Mouse (Mus musculus) midbrain, embryonic 10.5 days (tissue): ENCODE results near the gene Reps2. TPM values are rescaled to one million over a fixed set of nuclear protein-coding genes. Genes with fewer than 3 reads are reported as not detected.

Experiments used
- DNase-seq: peaks from one replicate; pipeline ENCODE4 v3.0.0-alpha.2; 2017; ENCODE audit warnings: low spot score
- H3K27ac ChIP-seq: fragments of 300-500 bp; sonication (generic); replicated peaks from 2 replicates; pipeline ENCODE4 v1.5.1; 2016; ENCODE audit warnings: mild to moderate bottlenecking
- H3K27me3 ChIP-seq: fragments of 300-500 bp; sonication (generic); 2 replicates; pipeline ENCODE4 v1.6.1; 2016; ENCODE audit warnings: low read depth, mild to moderate bottlenecking; ENCODE audit not compliant: poor library complexity, severe bottlenecking
- H3K36me3 ChIP-seq: fragments of 300-500 bp; sonication (generic); 2 replicates; pipeline ENCODE4 v1.6.1; 2016; ENCODE audit warnings: mild to moderate bottlenecking, moderate library complexity
- H3K4me1 ChIP-seq: fragments of 300-500 bp; sonication (generic); 2 replicates; pipeline ENCODE4 v1.6.1; 2016
- H3K4me3 ChIP-seq: fragments of 300-500 bp; sonication (generic); 2 replicates; pipeline ENCODE4 v1.5.1; 2016; ENCODE audit warnings: mild to moderate bottlenecking, moderate library complexity
- H3K9me3 ChIP-seq: fragments of 300-500 bp; sonication (generic); replicated peaks from 2 replicates; pipeline ENCODE4 v1.6.1; 2016; ENCODE audit warnings: mild to moderate bottlenecking
- WGBS: fragments of 180-500 bp; shearing (Covaris S2); methylation state at CpG from one replicate; pipeline ENCODE4 v1.1.7; 2016; 5-methylcytosine and 5-hydroxymethylcytosine counted together
- polyA plus RNA-seq: library from polyadenylated mRNA; unstranded; fragments of >200 nt; fragmentation: Nextera tagmentation; extraction: Ambion mirVana; gene quantifications from 2 replicates; pipeline ENCODE4 v1.2.1, GENCODE M21; 2016

Gene Reps2
- polyA plus RNA-seq, 1 experiment from 2014 or later, result 0.31 TPM

DNA sequence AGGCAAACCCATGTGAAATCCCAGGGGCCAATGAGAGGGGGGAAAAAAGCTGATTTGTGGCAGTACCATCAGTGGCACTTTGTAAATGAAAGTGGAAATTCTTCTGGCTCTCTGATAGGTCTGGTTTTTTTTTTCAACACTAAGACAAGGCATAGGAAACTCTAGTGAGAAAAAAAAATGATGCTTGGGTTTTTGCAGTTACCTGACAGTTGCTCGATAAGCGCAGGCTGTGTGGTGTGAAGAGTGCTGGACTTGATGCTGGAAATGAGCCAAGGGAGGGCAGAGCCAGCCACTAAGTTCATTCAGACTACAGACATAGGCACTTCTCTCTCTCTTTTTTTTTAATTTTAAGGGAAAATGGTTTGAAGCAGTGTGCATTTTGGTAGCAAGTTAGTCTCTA lies 123.1 kb downstream of the Reps2 start:
- DNase-seq, result no peak
- Histone ChIP-seq H3K27ac (no peak overlapping the region), H3K36me3 (no peaks in the 10 kb centered on the region), H3K9me3 (no peaks in the 10 kb centered on the region), H3K4me1 (peaks cover 4% of the 10 kb centered on the region; the same call in 1 of the 2 replicates), H3K4me3 (no peak overlapping the region), H3K27me3 (peaks cover 95% of the 10 kb centered on the region)
- WGBS, result 94% methylated on average over 2 of the region's 2 CpGs

DNA sequence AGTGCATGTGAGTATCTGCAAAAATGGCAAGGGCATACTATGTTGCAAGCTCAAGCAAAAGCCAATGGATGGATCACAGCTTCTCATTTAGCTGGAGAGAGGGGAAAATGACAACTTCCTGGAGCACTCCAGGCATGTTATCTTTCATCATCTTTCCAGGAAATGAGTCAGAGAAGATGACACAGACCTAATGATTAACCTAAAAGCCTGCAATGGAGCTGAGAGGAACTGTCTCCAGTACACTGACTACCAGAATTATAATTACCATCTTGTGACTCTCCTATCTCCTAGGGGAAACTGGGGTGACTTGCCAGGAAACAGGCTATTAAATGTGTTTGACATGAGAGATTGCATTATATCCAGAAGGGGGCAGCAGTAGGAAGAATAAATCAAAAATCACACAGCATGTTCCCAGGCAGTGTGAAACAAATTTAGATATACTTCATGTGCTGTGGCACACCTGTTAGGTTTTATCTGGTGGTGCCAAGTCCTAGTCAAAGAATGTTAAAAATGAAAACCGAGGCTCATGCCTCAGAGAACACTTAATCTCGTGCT lies 132.9 kb downstream of the Reps2 start:
- no peak overlapping the region for H3K27ac ChIP-seq
- H3K27me3 ChIP-seq, result peaks cover 96% of the 10 kb centered on the region
- H3K4me3 ChIP-seq, result no peak overlapping the region
- 77% methylated on average over 2 of the region's 2 CpGs for WGBS
- H3K4me1 ChIP-seq, result no peaks in the 10 kb centered on the region
- no peaks in the 10 kb centered on the region for H3K36me3 ChIP-seq
- no peak for DNase-seq
- no peaks in the 10 kb centered on the region for H3K9me3 ChIP-seq

DNA sequence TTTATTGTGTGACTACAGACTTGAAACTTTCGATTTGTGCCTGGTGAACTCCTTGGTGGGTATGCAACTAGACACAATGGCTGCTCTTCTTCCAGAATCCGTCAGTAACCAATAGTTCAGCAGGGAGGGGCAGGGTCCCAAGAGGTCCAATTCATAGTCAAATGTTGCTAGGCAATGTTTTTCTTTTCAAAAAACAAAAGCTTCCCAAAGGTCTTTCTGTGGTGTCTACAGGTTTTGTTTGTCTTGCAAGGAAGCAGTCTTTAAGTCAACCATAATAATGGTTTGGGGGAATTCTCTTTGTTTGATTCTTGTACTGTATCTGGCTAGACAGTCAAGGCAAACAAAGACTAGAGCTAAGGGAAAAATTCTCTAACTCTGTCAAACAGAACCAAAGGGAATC lies 138.3 kb downstream of the Reps2 start:
- Histone ChIP-seq H3K36me3 (no peaks in the 10 kb centered on the region), H3K27ac (no peak overlapping the region), H3K9me3 (no peaks in the 10 kb centered on the region), H3K4me3 (no peak overlapping the region), H3K4me1 (no peaks in the 10 kb centered on the region), H3K27me3 (peaks cover 99% of the 10 kb centered on the region)
- 43% methylated on average over 2 of the region's 2 CpGs for WGBS
- no peak for DNase-seq

- Histone ChIP-seq H3K27ac (no peak overlapping the region), H3K36me3 (no peaks in the 10 kb centered on the region), H3K4me3 (no peak overlapping the region), H3K4me1 (no peaks in the 10 kb centered on the region), H3K27me3 (peaks cover 92% of the 10 kb centered on the region), H3K9me3 (no peaks in the 10 kb centered on the region)
- 61% methylated on average over 2 of the region's 2 CpGs for WGBS
- DNase-seq, result no peak
These were observed 140.0 kb downstream of the Reps2 start for GRCm38 (mm10) chrX:162503436-162503835.

DNA sequence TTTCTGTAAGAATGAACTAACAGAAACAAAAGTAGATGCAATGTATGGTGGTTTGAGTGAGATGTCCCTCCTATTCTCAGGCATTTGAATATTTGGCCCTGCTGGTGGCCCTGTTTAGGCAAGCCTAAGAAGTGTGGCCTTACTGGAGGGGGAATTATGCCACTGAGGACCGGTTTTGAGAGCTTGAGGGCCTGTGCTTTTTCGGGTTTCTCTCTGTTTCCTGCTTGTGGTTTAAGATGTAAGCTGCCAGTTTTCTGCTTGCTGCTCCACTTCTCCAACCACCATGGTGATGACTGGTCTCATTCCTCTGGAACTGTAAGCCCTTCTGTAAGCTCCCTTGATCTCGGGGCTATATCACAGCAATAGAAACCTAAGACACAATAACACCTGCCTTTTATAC lies 142.5 kb downstream of the Reps2 start:
- Histone ChIP-seq H3K27me3 (peaks cover 94% of the 10 kb centered on the region), H3K27ac (no peak overlapping the region), H3K9me3 (no peaks in the 10 kb centered on the region), H3K4me3 (no peak overlapping the region), H3K4me1 (no peaks in the 10 kb centered on the region), H3K36me3 (no peaks in the 10 kb centered on the region)
- DNase-seq, result no peak
- WGBS, result 76% methylated on average over 3 of the region's 3 CpGs

DNA sequence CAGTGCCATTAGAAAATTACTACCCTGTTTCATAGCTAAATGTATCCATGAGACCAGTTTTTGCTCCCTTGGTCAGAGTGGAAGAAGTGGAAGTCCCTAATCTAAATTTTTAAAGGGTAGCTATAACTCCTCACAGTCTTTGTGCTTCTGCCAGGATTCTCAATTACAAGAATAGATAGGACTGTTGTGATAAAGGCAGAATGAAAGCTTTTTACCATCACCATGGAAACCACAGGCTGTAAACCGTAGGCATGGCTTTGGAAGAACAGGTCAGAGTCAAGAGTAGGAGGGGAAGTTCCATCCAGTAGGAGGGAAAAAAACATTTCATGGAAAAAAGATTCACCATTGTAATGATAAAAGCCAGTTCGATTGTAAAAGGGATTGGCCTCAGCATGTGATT lies 147.0 kb downstream of the Reps2 start:
- H3K27me3 ChIP-seq, result peaks cover 91% of the 10 kb centered on the region
- no peaks in the 10 kb centered on the region for H3K9me3 ChIP-seq
- H3K4me3 ChIP-seq, result no peak overlapping the region
- no peaks in the 10 kb centered on the region for H3K4me1 ChIP-seq
- H3K27ac ChIP-seq, result no peak overlapping the region
- no peak for DNase-seq
- 60% methylated on average over 2 of the region's 2 CpGs for WGBS
- H3K36me3 ChIP-seq, result no peaks in the 10 kb centered on the region

DNA sequence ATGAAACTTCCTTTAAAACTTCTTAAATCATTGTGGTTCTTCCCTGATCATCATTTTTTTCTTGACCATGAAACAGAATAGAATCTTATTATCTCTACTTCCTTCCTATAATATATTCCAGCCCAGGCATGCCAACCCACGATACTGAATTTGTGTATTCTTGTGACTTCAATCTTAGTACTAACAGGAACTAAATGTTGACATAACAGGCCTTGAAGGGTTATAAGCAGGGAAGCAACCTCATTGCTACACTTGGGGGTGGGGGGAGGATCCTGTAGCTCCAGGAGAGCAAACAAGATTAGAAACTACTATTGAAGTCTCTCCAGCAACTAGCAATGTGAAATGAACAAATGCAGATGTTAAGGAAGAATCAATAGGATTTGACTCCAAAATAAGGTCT lies 154.8 kb downstream of the Reps2 start:
- Histone ChIP-seq H3K27me3 (peaks cover 82% of the 10 kb centered on the region), H3K27ac (no peak overlapping the region), H3K4me3 (no peak overlapping the region), H3K9me3 (no peaks in the 10 kb centered on the region), H3K4me1 (no peaks in the 10 kb centered on the region), H3K36me3 (no peaks in the 10 kb centered on the region)
- 71% methylated on average over 1 of the region's 1 CpGs for WGBS
- DNase-seq, result no peak

DNA sequence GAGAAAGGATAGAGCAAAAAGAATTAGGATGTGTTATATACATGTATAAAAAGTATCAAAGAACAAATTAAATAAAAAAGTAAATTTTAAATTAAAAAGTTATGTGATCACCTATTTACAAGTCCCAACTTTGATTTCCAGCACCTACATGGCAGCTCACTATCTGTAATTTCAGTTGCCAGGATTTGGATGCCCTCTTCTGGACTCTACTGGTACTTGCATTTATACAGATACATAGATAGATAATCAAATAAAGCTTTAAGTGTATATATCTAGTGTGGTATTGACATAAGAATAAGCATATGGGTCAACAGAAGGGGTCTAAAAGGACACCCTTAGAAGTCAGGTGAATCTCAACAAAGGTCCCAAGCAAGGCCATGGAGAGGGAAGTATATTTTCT lies 155.7 kb downstream of the Reps2 start:
- no peak overlapping the region for H3K4me3 ChIP-seq
- no peaks in the 10 kb centered on the region for H3K36me3 ChIP-seq
- H3K27ac ChIP-seq, result no peak overlapping the region
- DNase-seq, result no peak
- no peaks in the 10 kb centered on the region for H3K9me3 ChIP-seq
- H3K27me3 ChIP-seq, result peaks cover 84% of the 10 kb centered on the region
- no peaks in the 10 kb centered on the region for H3K4me1 ChIP-seq

- H3K4me3 ChIP-seq, result no peak overlapping the region
- no peaks in the 10 kb centered on the region for H3K4me1 ChIP-seq
- H3K27me3 ChIP-seq, result peaks cover 71% of the 10 kb centered on the region
- no peaks in the 10 kb centered on the region for H3K9me3 ChIP-seq
- 83% methylated on average over 3 of the region's 3 CpGs for WGBS
- no peaks in the 10 kb centered on the region for H3K36me3 ChIP-seq
- no peak for DNase-seq
- H3K27ac ChIP-seq, result no peak overlapping the region
These were observed 173.2 kb downstream of the Reps2 start for GRCm38 (mm10) chrX:162470213-162470612.

GRCm38 (mm10) chrX:162462156-162462555 lies 181.3 kb downstream of the Reps2 start:
- H3K9me3 ChIP-seq, result no peaks in the 10 kb centered on the region
- no peak overlapping the region for H3K4me3 ChIP-seq
- no peak overlapping the region for H3K27ac ChIP-seq
- 67% methylated on average over 5 of the region's 5 CpGs for WGBS
- no peaks in the 10 kb centered on the region for H3K4me1 ChIP-seq
- no peaks in the 10 kb centered on the region for H3K36me3 ChIP-seq
- peaks cover 67% of the 10 kb centered on the region for H3K27me3 ChIP-seq
- DNase-seq, result no peak

DNA sequence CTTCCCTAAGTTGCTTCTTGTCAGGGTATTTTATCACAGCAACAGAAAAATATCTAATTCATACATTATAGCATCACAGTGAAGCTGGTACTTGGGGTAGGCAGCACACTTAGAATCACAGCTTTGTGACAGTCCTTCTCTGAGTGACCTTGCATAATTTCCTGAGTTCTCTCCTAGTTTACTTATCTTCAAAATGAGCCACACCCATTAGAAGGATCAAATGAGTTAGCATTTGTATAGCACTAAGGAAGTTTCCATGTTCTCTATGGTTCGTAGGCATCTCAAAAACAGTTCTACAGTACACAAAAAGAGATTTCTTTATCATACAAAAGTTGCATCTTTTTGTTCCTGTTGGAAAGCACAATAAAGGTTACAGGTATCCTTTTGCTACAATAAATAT lies 187.0 kb downstream of the Reps2 start:
- H3K36me3 ChIP-seq, result no peaks in the 10 kb centered on the region
- H3K27ac ChIP-seq, result no peak overlapping the region
- no peak for DNase-seq
- H3K4me3 ChIP-seq, result no peak overlapping the region
- 82% methylated on average over 1 of the region's 1 CpGs for WGBS
- no peaks in the 10 kb centered on the region for H3K9me3 ChIP-seq
- peaks cover 90% of the 10 kb centered on the region for H3K27me3 ChIP-seq
- H3K4me1 ChIP-seq, result no peaks in the 10 kb centered on the region

GRCm38 (mm10) chrX:162455364-162455763 lies 188.1 kb downstream of the Reps2 start:
- DNase-seq, result no peak
- Histone ChIP-seq H3K9me3 (no peaks in the 10 kb centered on the region), H3K27ac (no peak overlapping the region), H3K4me3 (no peak overlapping the region), H3K36me3 (no peaks in the 10 kb centered on the region), H3K4me1 (no peaks in the 10 kb centered on the region), H3K27me3 (peaks cover 90% of the 10 kb centered on the region)
- WGBS, result 82% methylated on average over 1 of the region's 1 CpGs

DNA sequence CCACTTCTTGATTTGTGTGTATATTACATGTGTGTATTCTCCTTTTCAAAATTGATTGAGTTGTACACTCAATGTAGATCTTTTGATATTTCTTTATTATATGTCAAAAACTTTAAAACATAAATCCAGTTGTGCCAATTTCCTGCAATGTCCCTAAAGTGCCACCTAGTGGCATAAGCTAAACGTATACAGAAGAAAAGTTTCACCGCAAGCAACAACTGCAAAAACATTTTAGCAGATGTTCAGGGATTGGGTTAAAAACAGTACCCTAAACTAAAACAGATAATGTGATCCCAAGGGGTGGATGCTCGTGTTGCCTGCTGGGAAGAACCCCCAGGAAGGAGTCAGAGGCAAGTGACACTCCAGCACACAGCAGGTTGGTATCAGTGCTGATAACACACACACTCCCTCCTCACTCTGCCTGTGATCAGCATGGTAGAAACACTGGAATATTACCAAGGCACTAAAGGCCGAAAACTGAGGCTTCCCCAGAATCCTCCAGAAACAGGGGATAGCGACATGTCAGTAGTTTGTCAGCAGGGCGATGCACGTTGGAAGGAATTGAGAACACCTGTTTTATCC lies 189.5 kb downstream of the Reps2 start:
- Histone ChIP-seq H3K27me3 (peaks cover 90% of the 10 kb centered on the region), H3K4me1 (no peaks in the 10 kb centered on the region), H3K9me3 (no peaks in the 10 kb centered on the region), H3K27ac (no peak overlapping the region), H3K36me3 (no peaks in the 10 kb centered on the region), H3K4me3 (no peak overlapping the region)
- 64% methylated on average over 7 of the region's 7 CpGs for WGBS
- DNase-seq, result no peak

DNA sequence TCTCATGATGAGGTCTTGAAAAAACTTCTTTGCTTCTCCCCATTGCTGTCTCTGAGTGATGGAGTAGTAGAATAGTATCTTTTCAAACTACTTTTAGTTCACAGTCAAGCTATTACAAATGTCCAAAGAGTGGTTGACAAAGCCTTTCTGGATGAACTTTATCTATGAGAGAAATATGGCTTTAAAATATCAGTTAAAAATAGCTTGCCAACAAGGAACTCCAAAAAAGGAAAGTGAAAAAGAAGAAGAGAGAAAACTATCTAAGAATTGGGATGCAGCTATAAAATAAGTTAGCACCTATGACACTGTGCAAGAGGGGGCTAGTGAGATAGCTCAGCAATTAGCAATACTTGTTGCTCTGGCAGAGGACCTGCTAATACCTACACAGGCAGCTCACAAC lies 190.8 kb downstream of the Reps2 start:
- Histone ChIP-seq H3K36me3 (no peaks in the 10 kb centered on the region), H3K4me3 (no peak overlapping the region), H3K27ac (no peak overlapping the region), H3K9me3 (no peaks in the 10 kb centered on the region), H3K4me1 (no peaks in the 10 kb centered on the region), H3K27me3 (peaks cover 94% of the 10 kb centered on the region)
- no peak for DNase-seq
